Mouse (Mus musculus) cerebellum, adult 18-20 months (tissue): ENCODE results near the gene Rbfox3.

Experiments used
- DNase-seq, 2 experiments: peaks; one replicate each; pipeline ENCODE4 v3.0.0; 2021

Gene Rbfox3

GRCm38 (mm10) chr11:118754535-118754934 lies 156.9 kb downstream of the Rbfox3 start:
- DNase-seq = no peak

DNA sequence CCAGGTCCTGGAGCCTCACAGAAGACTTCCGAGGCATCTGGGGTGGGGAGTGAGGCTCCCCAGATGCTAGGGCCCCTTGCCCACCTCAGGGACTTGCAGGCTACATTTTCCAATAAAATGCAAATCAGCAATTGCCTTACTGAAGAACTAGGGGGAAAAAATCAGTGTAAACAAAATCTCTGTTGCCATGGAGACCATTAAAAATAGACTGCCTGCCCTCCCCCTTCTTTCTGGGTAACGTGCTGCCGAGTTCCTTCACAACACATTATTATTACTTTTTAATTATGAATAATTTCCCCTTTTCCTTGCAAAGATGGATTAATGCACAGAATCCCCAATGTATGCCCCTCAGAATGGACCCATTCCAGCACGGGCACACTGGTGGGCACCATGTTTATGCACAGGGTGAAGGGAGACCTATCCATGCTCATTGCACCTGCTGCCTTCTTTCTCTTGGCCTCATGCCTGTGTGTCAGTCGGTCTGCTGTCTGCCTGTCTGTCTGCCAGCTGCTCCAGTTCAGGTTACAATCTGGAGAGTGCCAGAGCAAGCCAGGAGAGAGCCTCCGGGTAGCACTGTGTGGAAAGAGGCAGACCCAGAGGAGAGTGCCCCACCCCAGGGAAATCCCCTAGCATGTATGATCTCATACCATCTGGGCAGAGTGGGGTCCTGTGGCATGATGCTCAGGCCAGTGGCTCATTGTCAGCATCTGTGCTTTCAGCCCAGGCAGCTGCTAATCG lies 159.3 kb downstream of the Rbfox3 start:
- DNase-seq = peak; percentile 43 to 58

DNA sequence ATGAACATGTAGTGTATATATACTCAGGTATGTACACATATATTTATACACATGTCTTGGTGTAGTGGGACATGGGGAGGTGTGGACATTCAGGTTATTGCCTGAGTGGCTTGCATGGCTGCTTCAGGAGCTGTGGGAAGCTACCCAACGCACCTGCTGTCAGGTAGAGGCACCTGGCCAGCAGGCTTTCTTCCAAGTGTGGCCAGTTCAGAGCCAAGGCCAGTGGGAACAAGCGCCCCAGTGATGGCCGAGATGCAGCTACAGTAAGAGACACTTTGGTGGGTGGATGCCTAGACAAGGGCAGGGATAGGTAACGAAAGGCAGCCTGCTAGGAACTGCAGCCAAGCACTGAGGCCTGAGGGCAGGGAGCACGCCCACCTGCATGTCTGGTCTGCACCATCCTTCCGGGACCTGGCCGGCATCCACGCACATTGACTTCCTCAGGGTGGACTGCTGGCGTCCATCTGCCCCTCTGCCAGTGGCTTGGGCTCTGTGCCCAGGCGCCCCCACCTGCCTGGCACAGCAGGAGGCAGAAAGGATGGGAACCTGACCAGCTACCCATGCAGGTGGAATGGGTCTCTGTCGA lies 160.6 kb downstream of the Rbfox3 start:
- peak; percentile 91 to 94 for DNase-seq

DNA sequence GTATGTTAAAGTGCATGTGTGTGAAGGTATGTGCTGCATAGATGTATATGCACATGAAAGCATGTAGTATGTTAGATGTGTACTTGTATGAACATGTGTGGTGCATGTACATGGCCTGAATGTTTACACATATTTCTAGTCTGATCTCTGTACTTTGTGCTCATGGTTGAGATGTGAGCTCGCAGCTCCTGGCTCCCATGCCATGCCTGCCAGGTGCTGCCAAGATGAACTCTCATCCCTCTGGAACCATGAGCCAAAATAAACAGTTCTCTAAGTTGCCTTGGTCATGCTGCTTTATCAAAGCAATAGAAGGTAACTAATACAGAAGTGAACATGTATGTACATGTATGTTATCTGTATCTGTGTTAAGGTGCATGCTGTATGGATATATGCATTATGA lies 161.9 kb downstream of the Rbfox3 start:
- no peak for DNase-seq

DNA sequence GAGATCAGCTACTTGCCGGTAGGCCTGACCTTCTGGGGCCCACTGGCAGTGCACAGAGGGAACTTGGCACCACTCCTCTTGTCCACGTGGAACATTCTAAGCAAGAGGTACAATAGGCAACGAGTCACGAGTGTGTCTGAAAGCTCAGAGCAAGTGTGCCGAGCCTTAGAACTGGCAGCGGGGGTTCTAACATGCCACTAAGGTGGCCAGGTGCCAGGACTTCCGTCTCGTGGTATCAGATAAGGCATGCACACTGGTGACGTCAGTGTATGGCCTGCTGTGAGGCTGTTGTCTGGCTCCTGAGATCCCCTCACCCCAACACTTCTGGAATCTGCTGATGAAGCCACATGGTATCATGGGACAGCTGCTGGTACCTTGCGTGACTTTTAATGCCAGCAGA lies 162.8 kb downstream of the Rbfox3 start:
- peak; percentile 56 to 67 for DNase-seq

GRCm38 (mm10) chr11:118745279-118745678 lies 166.1 kb downstream of the Rbfox3 start:
- no peak for DNase-seq

- peak; percentile 49 to 52 for DNase-seq
These were observed 166.6 kb downstream of the Rbfox3 start for GRCm38 (mm10) chr11:118744782-118745181.

DNA sequence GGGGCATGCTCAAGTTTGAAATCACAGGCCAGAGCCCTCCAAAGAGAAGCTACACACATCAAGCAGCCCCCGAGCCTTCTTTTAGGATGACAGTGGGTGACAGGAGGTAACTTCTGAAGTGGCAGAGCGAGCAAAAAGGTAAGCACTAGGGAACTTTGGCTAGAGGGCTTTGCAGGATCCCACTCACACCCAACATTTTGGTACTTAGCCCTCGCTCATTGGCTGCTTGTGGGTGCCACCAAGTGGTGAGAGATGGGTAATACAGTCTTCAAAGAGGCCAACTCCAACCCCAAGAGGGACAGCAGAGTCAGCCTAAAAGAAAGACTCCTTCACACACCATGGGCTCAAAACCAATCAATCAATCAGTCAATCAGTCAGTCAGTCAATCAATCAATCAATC lies 168.6 kb downstream of the Rbfox3 start:
- peak; percentile 67 to 79 for DNase-seq

- no peak for DNase-seq
These were observed 170.1 kb downstream of the Rbfox3 start for GRCm38 (mm10) chr11:118741262-118741661.

GRCm38 (mm10) chr11:118740001-118740400 lies 171.4 kb downstream of the Rbfox3 start:
- peak; percentile 82 to 88 for DNase-seq

DNA sequence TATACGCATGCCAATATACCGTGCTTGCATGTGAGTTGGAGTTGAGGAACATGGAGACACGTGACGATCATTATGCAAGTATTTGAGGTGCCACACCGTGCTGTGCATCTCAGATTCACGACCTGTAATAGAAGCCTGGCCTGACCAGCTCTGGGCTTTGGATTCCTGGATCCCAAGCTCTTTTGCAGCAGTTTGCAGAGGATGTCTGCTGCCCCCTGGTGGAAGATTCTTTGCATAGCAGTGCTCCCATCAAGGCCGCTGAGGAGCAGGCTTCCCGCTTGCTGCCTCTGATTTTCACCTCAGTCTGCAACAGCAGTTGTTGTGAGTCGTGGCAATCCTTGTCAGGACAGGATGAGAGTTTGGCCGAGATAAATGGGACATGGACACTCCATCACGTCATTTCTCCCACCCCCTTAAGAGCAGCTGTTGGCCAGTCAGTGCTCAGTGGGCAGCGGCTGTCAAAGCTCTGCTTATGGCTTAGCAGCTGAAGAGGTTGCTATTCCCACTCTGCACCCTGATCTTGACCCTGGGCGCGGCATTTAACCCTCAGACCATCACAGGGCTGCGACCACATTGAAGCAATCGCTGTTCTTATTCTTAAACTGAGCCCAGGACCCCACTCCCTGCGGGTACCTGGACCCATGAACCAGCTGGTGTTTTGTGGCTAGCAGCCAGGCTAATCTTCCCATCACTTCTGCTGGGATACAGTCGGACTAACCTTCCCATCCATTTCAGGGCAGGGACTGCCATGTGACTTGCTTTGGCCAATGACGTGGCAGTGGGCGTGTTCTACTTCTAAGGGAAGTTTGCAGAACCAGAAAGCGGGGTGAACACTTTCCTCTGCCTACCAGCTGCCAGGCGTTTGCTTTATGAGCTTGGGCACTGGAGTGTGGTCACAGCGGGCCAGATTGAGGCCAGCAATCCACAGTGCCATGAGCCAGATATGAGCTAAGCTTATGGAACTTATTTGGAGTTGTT lies 172.3 kb downstream of the Rbfox3 start:
- DNase-seq = peak; percentile 86 to 88

DNA sequence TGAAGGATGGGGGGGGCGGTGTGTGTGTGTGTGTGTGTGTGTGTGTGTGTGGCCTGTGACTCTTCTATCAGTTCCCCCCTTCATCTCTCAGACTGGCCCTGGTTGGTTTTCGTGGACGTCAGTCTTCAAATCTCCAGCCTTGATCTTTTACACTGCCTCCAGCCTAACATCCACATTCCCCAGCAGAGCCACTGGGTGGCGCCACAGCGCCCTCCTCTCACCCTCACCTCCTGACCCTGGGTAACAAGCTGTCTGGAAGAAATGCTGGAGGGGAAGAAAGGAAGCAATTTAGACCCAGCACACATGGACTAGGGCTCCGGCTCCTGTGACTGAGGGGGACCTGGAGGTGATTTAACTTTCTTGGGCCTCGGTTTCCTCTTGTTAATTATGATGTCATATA lies 173.1 kb downstream of the Rbfox3 start:
- DNase-seq = peak in 1 of 2 experiments; percentile 49

DNA sequence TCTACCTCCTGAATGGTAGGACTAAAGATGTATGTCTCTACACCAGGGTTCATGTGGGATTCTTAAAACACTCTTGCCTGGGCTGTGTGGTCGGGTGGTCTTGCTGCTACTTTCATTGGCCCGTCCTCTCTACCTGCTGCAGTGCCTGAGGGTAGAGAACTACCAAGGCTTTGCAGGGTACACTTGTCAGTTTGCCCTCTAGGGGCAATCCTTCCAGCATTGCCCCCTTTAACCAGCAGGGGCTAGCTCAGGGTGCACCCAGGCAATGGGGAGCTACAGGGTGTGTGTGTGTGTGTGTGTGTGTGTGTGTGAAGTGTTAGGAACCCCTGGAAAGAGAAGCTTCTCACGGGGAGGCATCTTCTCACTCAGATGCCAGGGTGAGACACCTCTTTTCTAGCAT lies 173.6 kb downstream of the Rbfox3 start:
- DNase-seq = no peak

- no peak for DNase-seq
These were observed 174.4 kb downstream of the Rbfox3 start for GRCm38 (mm10) chr11:118736993-118737392.

- no peak for DNase-seq
These were observed 179.7 kb downstream of the Rbfox3 start for GRCm38 (mm10) chr11:118731655-118732054.

DNA sequence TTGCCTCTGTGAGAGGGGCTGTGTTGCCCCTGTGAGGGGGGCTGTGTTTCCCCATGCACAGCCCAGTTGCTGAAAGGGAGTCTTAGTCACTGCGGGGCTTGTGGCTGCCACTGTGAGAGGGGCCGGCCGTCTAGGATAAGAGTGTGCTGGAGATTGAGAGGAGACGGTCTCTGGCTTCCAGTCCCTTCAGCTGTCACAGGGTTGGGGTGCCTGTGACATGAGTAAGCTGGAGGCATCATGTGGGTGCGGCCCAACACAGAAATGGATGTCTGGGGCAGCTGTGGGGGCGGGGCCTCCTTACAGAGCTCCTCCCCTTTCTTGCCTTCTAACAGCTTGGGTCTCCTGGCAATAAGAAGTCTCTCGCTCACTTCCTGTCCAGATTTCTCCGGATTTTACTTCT lies 182.0 kb downstream of the Rbfox3 start:
- no peak for DNase-seq

- no peak for DNase-seq
These were observed 182.6 kb downstream of the Rbfox3 start for GRCm38 (mm10) chr11:118728797-118729196.

DNA sequence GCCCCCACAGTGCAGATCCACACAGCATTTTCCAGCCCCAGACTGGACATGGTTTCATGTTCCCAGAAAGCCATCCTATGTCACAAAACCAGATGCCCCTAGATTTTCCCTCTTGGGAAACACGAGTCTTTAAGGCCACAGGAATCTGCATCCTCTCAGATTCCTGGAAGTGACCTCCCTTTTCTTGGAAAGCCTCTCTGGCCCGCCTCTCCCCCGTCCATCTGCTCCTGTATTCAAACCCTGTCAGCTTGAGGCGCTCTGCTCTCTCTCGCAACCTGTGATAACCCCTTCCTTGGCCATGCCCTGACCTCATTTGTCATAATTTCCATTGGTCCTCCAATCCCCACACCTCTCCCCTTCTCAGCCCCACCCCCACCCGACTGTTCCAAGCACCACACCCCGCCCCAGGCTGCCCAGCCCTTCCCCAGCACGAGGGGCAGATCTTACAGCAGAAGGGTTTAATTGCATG lies 183.3 kb downstream of the Rbfox3 start:
- DNase-seq = peak; percentile 52 to 69

DNA sequence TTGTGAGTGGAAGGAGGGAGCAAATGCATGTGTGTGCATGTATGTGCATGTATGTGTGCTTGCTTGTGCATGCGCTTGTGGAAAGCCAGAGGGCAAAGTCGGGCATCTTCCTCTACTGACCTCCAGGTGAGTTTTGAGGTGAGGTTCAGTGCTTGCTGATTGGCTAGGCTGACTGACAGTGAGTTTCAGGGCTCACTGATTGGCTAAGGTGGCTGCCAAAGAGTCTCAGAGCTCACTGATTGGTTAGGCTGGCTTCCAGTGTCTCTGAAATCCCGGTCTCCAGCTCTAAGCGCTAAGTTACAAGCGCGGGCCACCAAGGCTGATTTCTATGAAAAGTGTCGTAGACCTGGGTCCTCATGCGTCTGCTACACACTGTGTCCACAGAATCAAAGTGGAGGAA lies 185.0 kb downstream of the Rbfox3 start:
- no peak for DNase-seq

DNA sequence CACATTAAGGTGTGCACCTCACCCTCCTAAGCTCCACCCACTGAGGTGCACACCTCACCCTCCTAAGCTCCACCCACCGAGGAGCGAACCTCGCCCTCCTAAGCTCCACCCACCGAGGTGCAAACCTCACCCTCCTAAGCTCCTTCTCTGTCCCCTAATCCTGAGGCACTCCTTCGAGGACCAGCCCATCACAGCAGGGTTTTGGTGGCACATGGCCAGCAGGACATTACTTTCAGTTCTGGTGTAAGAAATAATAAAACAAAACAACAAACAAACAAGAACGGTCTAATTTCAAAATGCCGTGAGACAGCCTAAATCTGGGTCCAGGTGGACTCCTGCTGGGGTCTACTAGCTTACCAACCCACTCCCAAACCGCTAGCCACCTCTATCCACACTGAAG lies 187.0 kb downstream of the Rbfox3 start:
- DNase-seq = no peak

- DNase-seq = no peak
These were observed 188.2 kb downstream of the Rbfox3 start for GRCm38 (mm10) chr11:118723166-118723565.

GRCm38 (mm10) chr11:118721898-118722297 lies 189.5 kb downstream of the Rbfox3 start:
- DNase-seq = no peak
